Mouse (Mus musculus): ENCODE measurements around the gene Nexmif.

DNA sequence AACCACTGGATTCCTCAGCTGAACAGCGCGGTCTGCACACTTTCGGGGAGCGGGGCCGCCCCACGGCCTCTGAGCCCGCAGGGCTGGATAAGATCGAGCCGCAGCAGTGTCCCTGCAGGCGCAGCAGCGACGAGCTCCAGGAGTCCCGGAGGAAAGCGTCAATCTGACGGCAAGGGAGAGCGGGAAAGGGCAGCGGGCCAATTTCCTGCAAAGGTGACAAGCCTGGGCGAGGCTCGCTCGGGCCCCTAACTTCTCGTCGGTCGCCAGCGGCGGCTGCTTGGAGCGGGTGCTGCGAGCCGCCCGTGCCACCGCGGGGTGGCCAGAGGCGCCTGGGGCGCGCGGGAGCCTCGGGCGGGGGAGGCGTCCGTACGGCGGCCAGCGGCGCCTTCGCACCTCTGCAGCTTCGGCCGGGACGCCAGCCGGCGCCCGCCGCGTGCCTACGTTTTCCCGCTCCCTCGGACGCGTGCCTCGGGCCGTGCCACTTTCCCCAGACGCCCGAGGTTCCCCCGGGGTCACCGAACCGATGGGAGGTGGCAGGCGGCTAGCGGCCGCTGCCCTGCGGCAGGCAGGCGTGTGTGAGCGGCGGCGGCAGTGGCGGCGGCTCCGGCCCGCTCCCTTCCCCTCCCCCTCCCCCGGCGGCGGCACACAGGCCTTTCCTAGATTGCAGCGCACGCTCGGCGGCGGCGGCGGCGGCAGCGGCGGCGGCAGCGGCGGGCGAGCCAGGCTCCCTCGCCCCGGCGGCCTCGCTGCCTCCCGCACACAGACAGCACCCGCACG lies 1.2 kb downstream of the Nexmif start:
- TF ChIP-seq CTCF (IDR thresholded peaks at IDR 0.05; ENCODE audit: low read depth, low read length) (no peak), POLR2A (IDR thresholded peaks at IDR 0.05; ENCODE audit: borderline replicate concordance, low read depth, low read length) (no peak)
